Mouse (Mus musculus) ES-E14 (cell line): Measurements from ENCODE around the gene Pard6b. TPM values are rescaled to one million over a fixed set of nuclear protein-coding genes. Genes with fewer than 3 reads are reported as not detected.

Source experiments
- DNase-seq: peaks from one replicate; pipeline ENCODE4 v3.0.0-alpha.2; 2013; ENCODE audit warnings: low read depth, low spot score
- H3K27ac ChIP-seq: 2 replicates; pipeline ENCODE4 v1.5.1; 2012; ENCODE audit warnings: low read depth, mild to moderate bottlenecking, low read length, moderate library complexity, mixed read lengths; ENCODE audit not compliant: poor library complexity, insufficient read depth, severe bottlenecking
- H3K36me3 ChIP-seq: 2 replicates; pipeline ENCODE4 v1.6.1; 2012; ENCODE audit warnings: mild to moderate bottlenecking, low read length, moderate library complexity, mixed read lengths; ENCODE audit not compliant: control insufficient read depth, poor library complexity, insufficient read depth, severe bottlenecking
- H3K4me1 ChIP-seq, 2 experiments: fragments of 150-350 bp in 1 of 2; sonication (generic) in 1 of 2; 2 replicates each; pipeline ENCODE4 v1.6.1; 2012; ENCODE audit warnings: low read length in 2 of 2, mild to moderate bottlenecking in 1 of 2, mixed read lengths in 1 of 2; ENCODE audit not compliant: control insufficient read depth in 2 of 2, insufficient read depth in 2 of 2, poor library complexity in 1 of 2
- H3K4me3 ChIP-seq, 2 experiments: fragments of 150-350 bp in 1 of 2; sonication (generic) in 1 of 2; 2 replicates each; pipeline ENCODE4 v1.5.1; 2012; ENCODE audit warnings: low read length in 2 of 2, low read depth in 1 of 2, mild to moderate bottlenecking in 1 of 2, mixed read lengths in 1 of 2; ENCODE audit not compliant: insufficient read depth in 1 of 2, poor library complexity in 1 of 2, severe bottlenecking in 1 of 2
- H3K9ac ChIP-seq: 2 replicates; pipeline ENCODE4 v1.6.1; 2012; ENCODE audit warnings: low read depth, mild to moderate bottlenecking, low read length, mixed read lengths; ENCODE audit not compliant: poor library complexity, insufficient read depth, severe bottlenecking
- H3K9me3 ChIP-seq: fragments of 150-350 bp; sonication (generic); 2 replicates; pipeline ENCODE4 v1.6.1; 2012; ENCODE audit warnings: low read depth, mild to moderate bottlenecking, low read length; ENCODE audit not compliant: control insufficient read depth, insufficient read depth
- CHD2 ChIP-seq: IDR thresholded peaks from 2 replicates; pipeline ENCODE4 v1.6.1; 2014; ENCODE audit warnings: mild to moderate bottlenecking, low read depth, low read length, inconsistent platforms
- HCFC1 ChIP-seq: IDR thresholded peaks from 2 replicates; pipeline ENCODE4 v1.6.1; 2012; ENCODE audit warnings: low read length, inconsistent platforms, borderline replicate concordance; ENCODE audit not compliant: insufficient read depth
- MAFK ChIP-seq: IDR thresholded peaks from 2 replicates; pipeline ENCODE4 v1.6.1; 2014; ENCODE audit warnings: mild to moderate bottlenecking, low read depth, low read length, inconsistent platforms; ENCODE audit not compliant: insufficient read depth
- ZC3H11A ChIP-seq: IDR thresholded peaks from 2 replicates; pipeline ENCODE4 v1.6.1; 2012; ENCODE audit warnings: low read depth, mild to moderate bottlenecking, inconsistent platforms, low read length, borderline replicate concordance
- ZNF384 ChIP-seq: IDR thresholded peaks from 2 replicates; pipeline ENCODE4 v1.6.1; 2012; ENCODE audit warnings: low read depth, low read length, inconsistent platforms
- in situ Hi-C, 2 experiments: fragments of 600-800 bp; cut with MboI; formaldehyde crosslinking; loops; one replicate each; pipeline ENCODE4 v1.15.1; 2025; ENCODE audit warnings: low sequenced_read_pairs in 2 of 2, inconsistent platforms in 1 of 2; ENCODE audit not compliant: unreplicated experiment in 2 of 2
- total RNA-seq: library from RNA; depleted of rRNA; stranded (reverse); fragments of 300-350 nt; gene quantifications from 2 replicates; pipeline ENCODE4 v1.2.3, GENCODE M21; 2012

Gene Pard6b
- total RNA-seq, 1 experiment: 15.3 TPM

GRCm38 (mm10) chr2:168070425-168070824 lies 10.4 kb upstream of the Pard6b start:
- in situ Hi-C loops: no loop called here
- Histone ChIP-seq H3K9ac (no peak overlapping the region), H3K4me3 (no peak overlapping the region), H3K4me1 (peaks cover 4 to 38% of the 10 kb centered on the region in 2 experiments), H3K9me3 (no peaks in the 10 kb centered on the region), H3K27ac (no peak overlapping the region), H3K36me3 (no peaks in the 10 kb centered on the region)
- TF ChIP-seq ZNF384 (no peak), HCFC1 (no peak), CHD2 (no peak), ZC3H11A (no peak), MAFK (no peak)
- DNase-seq: no peak

GRCm38 (mm10) chr2:168072436-168073131 lies 8.2 kb upstream of the Pard6b start:
- DNase-seq: peak; percentile 31
- peak overlapping the region in 1 of 2 experiments; percentile 2; a peak in 1 of 4 replicates for H3K4me3 ChIP-seq
- H3K27ac ChIP-seq: peak overlapping the region; percentile 5; the same call in 1 of the 2 replicates
- peaks cover 3 to 22% of the 10 kb centered on the region in 2 experiments for H3K4me1 ChIP-seq
- in situ Hi-C loops: no loop called here
- H3K9ac ChIP-seq: peak overlapping the region; percentile 54; the same call in 1 of the 2 replicates
- no peaks in the 10 kb centered on the region for H3K9me3 ChIP-seq
- no peaks in the 10 kb centered on the region for H3K36me3 ChIP-seq
- TF ChIP-seq CHD2 (no peak), ZNF384 (no peak), MAFK (no peak)

- H3K36me3 ChIP-seq: no peaks in the 10 kb centered on the region
- no peaks in the 10 kb centered on the region for H3K9me3 ChIP-seq
- no peak for DNase-seq
- peaks cover under 1 to 23% of the 10 kb centered on the region in 2 experiments; a peak in 2 of 4 replicates for H3K4me1 ChIP-seq
- in situ Hi-C loops: no loop called here
- no peak overlapping the region for H3K4me3 ChIP-seq
- no peak overlapping the region for H3K27ac ChIP-seq
- no peak overlapping the region for H3K9ac ChIP-seq
- TF ChIP-seq ZC3H11A: no peak
- TF ChIP-seq ZNF384: no peak
- TF ChIP-seq MAFK: no peak
These were observed 7.1 kb upstream of the Pard6b start for GRCm38 (mm10) chr2:168073722-168074121.

- Histone ChIP-seq H3K27ac (no peak overlapping the region), H3K4me3 (no peak overlapping the region), H3K4me1 (peaks cover 1 to 28% of the 10 kb centered on the region in 2 experiments; a peak in 2 of 4 replicates), H3K9me3 (no peaks in the 10 kb centered on the region), H3K36me3 (no peaks in the 10 kb centered on the region), H3K9ac (no peak overlapping the region)
- TF ChIP-seq CHD2 (no peak), HCFC1 (no peak), MAFK (no peak), ZC3H11A (no peak), ZNF384 (no peak)
- in situ Hi-C loops: no loop called here
- DNase-seq: no peak
These were observed 6.3 kb upstream of the Pard6b start for GRCm38 (mm10) chr2:168074457-168074856.
